Mouse (Mus musculus) liver, embryonic 14.5 days (tissue): ENCODE measurements around the gene Jph3. TPM values are rescaled to one million over a fixed set of nuclear protein-coding genes. Genes with fewer than 3 reads are reported as not detected.
A peak's percentile ranks its signal among the peaks of the same experiment; 100 is the strongest.

Experiments
- ATAC-seq: fragments of 200-750 bp; cut with Nextera tagmentation; 2 replicates; pipeline ENCODE4 v1.8.0; 2017; ENCODE audit warnings: moderate number of reproducible peaks, mild to moderate bottlenecking, moderate library complexity; ENCODE audit not compliant: insufficient read depth
- DNase-seq, 3 experiments: peaks; one replicate each; pipeline ENCODE4 v3.0.0-alpha.2; 2012 to 2013; ENCODE audit warnings: low read depth in 3 of 3, low spot score in 3 of 3
- H3K27ac ChIP-seq: fragments of 300-500 bp; sonication (generic); 2 replicates; pipeline ENCODE4 v1.5.1; 2014; ENCODE audit warnings: moderate library complexity, mild to moderate bottlenecking, control low read depth, inconsistent platforms
- H3K27me3 ChIP-seq: fragments of 300-500 bp; sonication (generic); 2 replicates; pipeline ENCODE4 v1.6.1; 2014; ENCODE audit warnings: mild to moderate bottlenecking, low read length, moderate library complexity; ENCODE audit not compliant: control insufficient read depth, insufficient read depth
- H3K36me3 ChIP-seq: fragments of 300-500 bp; sonication (generic); replicated peaks from 2 replicates; pipeline ENCODE4 v1.6.1; 2014; ENCODE audit warnings: low read depth; ENCODE audit not compliant: control insufficient read depth, insufficient read depth
- H3K4me1 ChIP-seq, 2 experiments: fragments of 200-500 bp in 1 of 2; fragments of 300-500 bp in 1 of 2; sonication (generic) in 1 of 2; replicated peaks; 2 replicates each; pipeline ENCODE4 v1.6.1; 2012 to 2014; ENCODE audit warnings: antibody characterized with exemption in 1 of 2, inconsistent platforms in 1 of 2, low read length in 1 of 2; ENCODE audit not compliant: control insufficient read depth in 2 of 2, insufficient read depth in 2 of 2
- H3K4me2 ChIP-seq: fragments of 300-500 bp; sonication (generic); 2 replicates; pipeline ENCODE4 v1.6.1; 2014; ENCODE audit warnings: low read depth, mild to moderate bottlenecking, control low read depth, moderate library complexity
- H3K4me3 ChIP-seq, 2 experiments: fragments of 200-500 bp in 1 of 2; fragments of 300-500 bp in 1 of 2; sonication (generic) in 1 of 2; 2 replicates each; pipeline ENCODE4 v1.5.1; 2012 to 2014; ENCODE audit warnings: low read depth in 2 of 2, low read length in 2 of 2, mild to moderate bottlenecking in 2 of 2, control low read depth in 1 of 2, inconsistent platforms in 1 of 2, moderate library complexity in 1 of 2; ENCODE audit not compliant: insufficient read depth in 1 of 2
- H3K9ac ChIP-seq: fragments of 300-500 bp; sonication (generic); replicated peaks from 2 replicates; pipeline ENCODE4 v1.6.1; 2014; ENCODE audit warnings: mild to moderate bottlenecking, control low read depth, moderate library complexity
- H3K9me3 ChIP-seq: fragments of 300-500 bp; sonication (generic); 2 replicates; pipeline ENCODE4 v1.6.1; 2016; ENCODE audit warnings: low read length, mixed read lengths; ENCODE audit not compliant: control insufficient read depth
- CTCF ChIP-seq: IDR thresholded peaks from 2 replicates; pipeline ENCODE4 v1.5.1; 2016; ENCODE audit warnings: antibody characterized with exemption, low read depth, control low read depth
- EP300 ChIP-seq: IDR thresholded peaks from 2 replicates; pipeline ENCODE4 v1.6.1; 2016; ENCODE audit warnings: antibody characterized with exemption, low read depth
- WGBS: fragments of 180-500 bp; shearing (Covaris S2); extraction: QIAGEN DNeasy Blood & Tissue Kit; methylation state at CpG from one replicate; pipeline ENCODE4 v1.1.7; 2014; ENCODE audit not compliant: insufficient replicate concordance; 5-methylcytosine and 5-hydroxymethylcytosine counted together
- polyA plus RNA-seq, 2 experiments: library from polyadenylated mRNA; depleted of rRNA in 1 of 2; stranded (reverse) in 1 of 2; unstranded in 1 of 2; fragments of >200 nt; fragmentation: Nextera tagmentation in 1 of 2; extraction: Ambion mirVana in 1 of 2; gene quantifications; 2 replicates each; pipeline versions ENCODE4 v1.2.1 to v1.2.3; 2012 to 2014

Jph3 gene
- polyA plus RNA-seq, 2 experiments: not detected

DNA sequence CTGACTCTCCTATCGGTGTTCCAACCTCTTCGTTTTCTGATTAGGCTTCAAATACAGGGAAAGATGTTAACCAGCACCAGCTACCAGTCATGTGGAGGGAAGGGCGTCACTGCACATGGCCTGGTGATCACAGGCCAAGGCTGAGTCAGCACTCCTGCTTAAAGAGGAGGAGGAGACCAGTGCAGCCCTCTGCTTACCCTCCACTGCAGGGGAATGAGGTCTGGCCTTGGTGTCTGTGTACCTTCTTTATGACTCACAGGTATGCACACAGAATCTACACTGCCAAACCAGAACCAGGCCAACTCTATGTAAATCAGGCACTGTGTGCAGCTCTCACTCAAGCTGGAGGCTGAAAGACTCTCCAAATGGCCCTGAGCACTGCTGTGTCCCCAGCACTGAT lies 82.1 kb downstream of the Jph3 start:
- Histone ChIP-seq H3K27ac (no peak overlapping the region), H3K9me3 (no peaks in the 10 kb centered on the region), H3K36me3 (no peaks in the 10 kb centered on the region), H3K27me3 (no peaks in the 10 kb centered on the region), H3K4me2 (no peak overlapping the region), H3K4me1 (no peaks in the 10 kb centered on the region), H3K9ac (no peak overlapping the region), H3K4me3 (no peak overlapping the region)
- 72% methylated on average over 3 of the region's 3 CpGs for WGBS
- no peak for TF ChIP-seq CTCF
- no peak for TF ChIP-seq EP300
- ATAC-seq (no peak), DNase-seq (no peak)

DNA sequence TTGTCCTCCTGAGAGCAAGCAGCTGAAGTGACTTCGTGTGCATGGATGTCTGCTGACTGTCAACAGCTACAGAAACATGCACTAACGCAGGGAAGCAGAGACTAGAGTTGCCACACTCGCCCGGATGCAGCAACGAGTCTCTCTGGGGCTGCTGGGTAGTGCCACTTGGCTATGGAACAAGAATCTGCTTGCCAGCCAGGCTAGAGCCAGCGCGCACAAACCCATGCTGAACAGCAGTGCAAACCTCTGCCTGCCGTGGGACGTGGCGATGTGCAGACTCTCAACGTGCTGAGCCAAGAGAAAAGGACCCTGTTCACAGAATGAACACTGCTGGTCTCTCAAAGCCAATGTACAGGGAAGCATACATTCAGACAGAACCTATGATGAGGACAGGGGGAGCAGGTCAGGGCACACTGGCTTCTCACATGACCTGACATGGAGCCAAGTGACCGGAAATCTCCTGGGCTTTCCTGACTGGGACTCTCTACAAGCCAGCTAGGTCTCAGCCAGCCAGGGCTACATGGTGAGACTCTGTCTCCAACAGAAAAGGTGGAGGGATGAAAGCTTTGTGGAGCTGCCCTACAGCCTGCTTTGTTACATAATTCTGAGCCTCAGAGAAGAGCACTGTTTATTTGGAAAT lies 82.6 kb downstream of the Jph3 start:
- ATAC-seq: no peak
- TF ChIP-seq CTCF (no peak), EP300 (no peak)

DNA sequence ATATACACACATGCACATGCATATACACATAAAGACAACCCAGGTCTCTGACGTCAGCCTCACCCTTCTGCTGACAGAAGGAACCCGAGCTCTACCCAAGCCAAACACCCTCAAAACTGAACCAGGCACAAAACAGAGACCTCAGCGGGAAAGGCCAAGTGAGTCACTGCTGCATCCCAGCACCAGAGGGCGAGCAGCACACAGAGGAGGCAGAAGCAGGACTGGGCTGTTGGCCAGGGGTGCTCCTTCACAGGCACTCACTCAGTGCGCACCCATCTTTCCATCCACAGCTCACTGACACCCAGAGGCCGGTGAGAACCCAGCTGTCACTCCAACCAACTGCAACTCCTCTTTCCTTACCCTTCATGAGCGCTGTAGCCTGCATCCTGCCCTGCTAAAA lies 88.8 kb downstream of the Jph3 start:
- WGBS: 70% methylated on average over 7 of the region's 7 CpGs
- Histone ChIP-seq H3K9ac (no peak overlapping the region), H3K36me3 (no peaks in the 10 kb centered on the region), H3K27ac (no peak overlapping the region), H3K4me2 (no peak overlapping the region), H3K4me3 (no peak overlapping the region), H3K9me3 (no peaks in the 10 kb centered on the region), H3K4me1 (no peaks in the 10 kb centered on the region), H3K27me3 (no peaks in the 10 kb centered on the region)
- ATAC-seq (no peak), DNase-seq (no peak)
- TF ChIP-seq CTCF (peak; percentile 26; the same call in 1 of the 2 replicates), EP300 (no peak)

More for the DNA sequence above, 82.6 kb downstream of the Jph3 start:
- Histone ChIP-seq H3K36me3 (no peaks in the 10 kb centered on the region), H3K4me3 (no peak overlapping the region), H3K4me2 (no peak overlapping the region), H3K9me3 (no peaks in the 10 kb centered on the region), H3K9ac (no peak overlapping the region), H3K27ac (no peak overlapping the region), H3K27me3 (no peaks in the 10 kb centered on the region), H3K4me1 (no peaks in the 10 kb centered on the region)
- 82% methylated on average over 12 of the region's 12 CpGs for WGBS
- DNase-seq: no peak

DNA sequence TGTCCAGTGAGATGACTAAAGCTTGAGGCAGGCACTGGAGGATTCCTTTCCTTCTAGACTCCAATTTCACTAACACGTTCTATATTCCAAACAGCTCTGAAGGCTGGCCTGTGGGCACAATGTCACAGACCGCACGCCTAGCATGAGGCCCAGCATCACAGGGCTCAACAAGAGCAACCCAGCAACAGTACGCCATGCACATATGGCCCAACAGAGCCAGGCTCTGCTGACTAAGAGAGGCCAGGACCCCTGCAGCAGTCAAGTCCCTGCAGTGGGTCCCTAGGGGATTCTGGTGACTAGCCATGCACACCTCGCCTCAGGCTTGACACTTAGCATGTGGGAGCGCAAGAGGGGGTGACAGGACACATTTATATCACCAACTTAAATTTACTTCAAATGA lies 91.4 kb downstream of the Jph3 start:
- TF ChIP-seq CTCF: no peak
- no peak for TF ChIP-seq EP300
- H3K9ac ChIP-seq: no peak overlapping the region
- WGBS: 76% methylated on average over 6 of the region's 6 CpGs

DNA sequence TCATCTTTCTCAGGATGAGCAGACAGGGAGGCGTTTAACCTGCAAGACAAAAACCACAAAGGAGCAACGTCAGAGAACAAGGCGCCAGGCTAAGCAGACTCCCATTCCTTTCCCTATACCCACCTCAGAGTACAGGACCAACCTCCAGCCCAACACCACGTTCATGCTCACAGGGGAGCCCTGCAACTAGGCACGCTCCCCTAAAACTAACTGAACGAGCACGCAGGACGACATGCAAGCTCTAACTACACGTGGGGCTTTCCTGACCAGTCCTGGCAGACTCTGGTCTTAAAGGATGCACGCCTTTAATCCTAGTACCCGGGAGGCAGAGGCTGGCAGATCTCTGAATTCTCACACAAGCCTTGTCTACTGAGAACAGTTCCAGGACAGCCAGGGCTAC lies 91.9 kb downstream of the Jph3 start:
- no peak for ATAC-seq
- WGBS: 77% methylated on average over 11 of the region's 11 CpGs

More for the DNA sequence above, 91.4 kb downstream of the Jph3 start:
- no peak for DNase-seq
- Histone ChIP-seq H3K27me3 (no peaks in the 10 kb centered on the region), H3K4me1 (no peaks in the 10 kb centered on the region), H3K4me3 (no peak overlapping the region), H3K9me3 (no peaks in the 10 kb centered on the region), H3K36me3 (no peaks in the 10 kb centered on the region), H3K27ac (no peak overlapping the region), H3K4me2 (no peak overlapping the region)
- ATAC-seq: no peak

More for the DNA sequence above, 91.9 kb downstream of the Jph3 start:
- Histone ChIP-seq H3K36me3 (no peaks in the 10 kb centered on the region), H3K4me2 (no peak overlapping the region), H3K9ac (no peak overlapping the region), H3K27ac (no peak overlapping the region), H3K4me3 (no peak overlapping the region), H3K27me3 (no peaks in the 10 kb centered on the region), H3K9me3 (no peaks in the 10 kb centered on the region), H3K4me1 (no peaks in the 10 kb centered on the region)
- DNase-seq: no peak
- no peak for TF ChIP-seq EP300
- TF ChIP-seq CTCF: no peak
